Mouse (Mus musculus) ES-E14 (cell line): ENCODE measurements around the gene Trpv6. TPM values are rescaled to one million over a fixed set of nuclear protein-coding genes. Genes with fewer than 3 reads are reported as not detected.

Experiments used
- DNase-seq: peaks from one replicate; pipeline ENCODE4 v3.0.0-alpha.2; 2013; ENCODE audit warnings: low read depth, low spot score
- H3K27ac ChIP-seq: 2 replicates; pipeline ENCODE4 v1.5.1; 2012; ENCODE audit warnings: low read depth, mild to moderate bottlenecking, low read length, moderate library complexity, mixed read lengths; ENCODE audit not compliant: poor library complexity, insufficient read depth, severe bottlenecking
- H3K36me3 ChIP-seq: 2 replicates; pipeline ENCODE4 v1.6.1; 2012; ENCODE audit warnings: mild to moderate bottlenecking, low read length, moderate library complexity, mixed read lengths; ENCODE audit not compliant: control insufficient read depth, poor library complexity, insufficient read depth, severe bottlenecking
- H3K4me1 ChIP-seq, 2 experiments: fragments of 150-350 bp in 1 of 2; sonication (generic) in 1 of 2; 2 replicates each; pipeline ENCODE4 v1.6.1; 2012; ENCODE audit warnings: low read length in 2 of 2, mild to moderate bottlenecking in 1 of 2, mixed read lengths in 1 of 2; ENCODE audit not compliant: control insufficient read depth in 2 of 2, insufficient read depth in 2 of 2, poor library complexity in 1 of 2
- H3K4me3 ChIP-seq, 2 experiments: fragments of 150-350 bp in 1 of 2; sonication (generic) in 1 of 2; 2 replicates each; pipeline ENCODE4 v1.5.1; 2012; ENCODE audit warnings: low read length in 2 of 2, low read depth in 1 of 2, mild to moderate bottlenecking in 1 of 2, mixed read lengths in 1 of 2; ENCODE audit not compliant: insufficient read depth in 1 of 2, poor library complexity in 1 of 2, severe bottlenecking in 1 of 2
- H3K9ac ChIP-seq: 2 replicates; pipeline ENCODE4 v1.6.1; 2012; ENCODE audit warnings: low read depth, mild to moderate bottlenecking, low read length, mixed read lengths; ENCODE audit not compliant: poor library complexity, insufficient read depth, severe bottlenecking
- H3K9me3 ChIP-seq: fragments of 150-350 bp; sonication (generic); 2 replicates; pipeline ENCODE4 v1.6.1; 2012; ENCODE audit warnings: low read depth, mild to moderate bottlenecking, low read length; ENCODE audit not compliant: control insufficient read depth, insufficient read depth
- CHD2 ChIP-seq: IDR thresholded peaks from 2 replicates; pipeline ENCODE4 v1.6.1; 2014; ENCODE audit warnings: mild to moderate bottlenecking, low read depth, low read length, inconsistent platforms
- HCFC1 ChIP-seq: IDR thresholded peaks from 2 replicates; pipeline ENCODE4 v1.6.1; 2012; ENCODE audit warnings: low read length, inconsistent platforms, borderline replicate concordance; ENCODE audit not compliant: insufficient read depth
- MAFK ChIP-seq: IDR thresholded peaks from 2 replicates; pipeline ENCODE4 v1.6.1; 2014; ENCODE audit warnings: mild to moderate bottlenecking, low read depth, low read length, inconsistent platforms; ENCODE audit not compliant: insufficient read depth
- ZC3H11A ChIP-seq: IDR thresholded peaks from 2 replicates; pipeline ENCODE4 v1.6.1; 2012; ENCODE audit warnings: low read depth, mild to moderate bottlenecking, inconsistent platforms, low read length, borderline replicate concordance
- ZNF384 ChIP-seq: IDR thresholded peaks from 2 replicates; pipeline ENCODE4 v1.6.1; 2012; ENCODE audit warnings: low read depth, low read length, inconsistent platforms
- in situ Hi-C, 2 experiments: fragments of 600-800 bp; cut with MboI; formaldehyde crosslinking; loops; one replicate each; pipeline ENCODE4 v1.15.1; 2025; ENCODE audit warnings: low sequenced_read_pairs in 2 of 2, inconsistent platforms in 1 of 2; ENCODE audit not compliant: unreplicated experiment in 2 of 2
- total RNA-seq: library from RNA; depleted of rRNA; stranded (reverse); fragments of 300-350 nt; gene quantifications from 2 replicates; pipeline ENCODE4 v1.2.3, GENCODE M21; 2012

Trpv6 gene
- total RNA-seq, 1 experiment, result 0.18 TPM

- Histone ChIP-seq H3K9me3 (no peaks in the 10 kb centered on the region), H3K4me1 (no peaks in the 10 kb centered on the region), H3K9ac (no peak overlapping the region), H3K4me3 (no peak overlapping the region), H3K36me3 (no peaks in the 10 kb centered on the region), H3K27ac (no peak overlapping the region)
- DNase-seq, result no peak
- TF ChIP-seq HCFC1 (no peak), CHD2 (no peak), ZC3H11A (no peak), ZNF384 (no peak), MAFK (no peak)
- in situ Hi-C loops, result no loop called here
Observed at GRCm38 (mm10) chr6:41621241-41621990, 14.8 kb downstream of the Trpv6 start.

- no peak for TF ChIP-seq ZNF384
- TF ChIP-seq HCFC1, result no peak
- no peak for TF ChIP-seq ZC3H11A
- TF ChIP-seq MAFK, result no peak
- no peak for TF ChIP-seq CHD2
- no peak for DNase-seq
- in situ Hi-C loops, result no loop called here
- H3K9me3 ChIP-seq, result no peaks in the 10 kb centered on the region
- H3K36me3 ChIP-seq, result no peaks in the 10 kb centered on the region
- no peaks in the 10 kb centered on the region for H3K4me1 ChIP-seq
- no peak overlapping the region for H3K27ac ChIP-seq
- no peak overlapping the region for H3K9ac ChIP-seq
- H3K4me3 ChIP-seq, result no peak overlapping the region
Observed at GRCm38 (mm10) chr6:41620173-41620798, 15.9 kb downstream of the Trpv6 start.

DNA sequence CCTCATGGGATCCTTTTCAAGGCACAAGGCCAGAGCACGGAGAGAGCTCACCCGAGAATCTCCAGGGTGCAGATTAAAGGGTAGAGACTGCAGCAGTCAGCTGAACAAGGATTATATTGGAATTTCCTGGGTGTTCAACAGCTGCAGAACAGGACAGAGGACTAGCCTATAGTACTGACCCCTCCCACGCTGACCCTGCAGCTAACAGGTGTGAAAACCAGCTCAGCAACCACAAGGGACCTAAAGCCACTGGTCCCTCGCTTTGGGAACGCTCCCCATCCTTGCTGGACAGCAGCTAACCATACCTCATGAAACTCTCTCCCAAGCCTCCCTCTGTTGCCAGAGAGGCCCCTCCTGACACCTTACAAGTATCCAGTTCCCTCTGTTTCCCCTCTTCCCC is 28.6 kb downstream of the Trpv6 start:
- Histone ChIP-seq H3K4me1 (peaks cover 0 to 5% of the 10 kb centered on the region in 2 experiments; a peak in 1 of 4 replicates), H3K36me3 (no peaks in the 10 kb centered on the region), H3K27ac (no peak overlapping the region), H3K9me3 (no peaks in the 10 kb centered on the region), H3K4me3 (no peak overlapping the region), H3K9ac (no peak overlapping the region)
- in situ Hi-C loops, result no loop called here
- no peak for TF ChIP-seq HCFC1
- TF ChIP-seq CHD2, result no peak
- no peak for DNase-seq

GRCm38 (mm10) chr6:41606214-41606613 is 30.0 kb downstream of the Trpv6 start:
- TF ChIP-seq ZC3H11A (no peak), CHD2 (no peak), MAFK (no peak), ZNF384 (no peak), HCFC1 (no peak)
- no peak overlapping the region; a peak in 2 of 4 replicates for H3K4me3 ChIP-seq
- in situ Hi-C loops, result no loop called here
- no peak overlapping the region for H3K9ac ChIP-seq
- no peak for DNase-seq
- H3K36me3 ChIP-seq, result no peaks in the 10 kb centered on the region
- H3K9me3 ChIP-seq, result no peaks in the 10 kb centered on the region
- H3K27ac ChIP-seq, result no peak overlapping the region
- peaks cover 0 to 5% of the 10 kb centered on the region in 2 experiments; a peak in 1 of 4 replicates for H3K4me1 ChIP-seq
